Mouse (Mus musculus) hindbrain, embryonic 12.5 days (tissue): Measurements from ENCODE around the gene Bank1. TPM values are rescaled to one million over a fixed set of nuclear protein-coding genes. Genes with fewer than 3 reads are reported as not detected.

Experiments used
- ATAC-seq: fragments of 200-750 bp; cut with Nextera tagmentation; 2 replicates; pipeline ENCODE4 v1.8.0; 2017; ENCODE audit warnings: moderate TSS enrichment; ENCODE audit not compliant: low FRiP score
- H3K27ac ChIP-seq: fragments of 300-500 bp; sonication (generic); 2 replicates; pipeline ENCODE4 v1.5.1; 2016; ENCODE audit warnings: mild to moderate bottlenecking
- H3K27me3 ChIP-seq: fragments of 300-500 bp; sonication (generic); 2 replicates; pipeline ENCODE4 v1.6.1; 2016; ENCODE audit warnings: mild to moderate bottlenecking
- H3K36me3 ChIP-seq: fragments of 300-500 bp; sonication (generic); 2 replicates; pipeline ENCODE4 v1.6.1; 2016; ENCODE audit warnings: mild to moderate bottlenecking
- H3K4me1 ChIP-seq: fragments of 300-500 bp; sonication (generic); 2 replicates; pipeline ENCODE4 v1.6.1; 2016
- H3K4me2 ChIP-seq: fragments of 300-500 bp; sonication (generic); replicated peaks from 2 replicates; pipeline ENCODE4 v1.6.1; 2016; ENCODE audit warnings: mild to moderate bottlenecking
- H3K4me3 ChIP-seq: fragments of 300-500 bp; sonication (generic); 2 replicates; pipeline ENCODE4 v1.5.1; 2016; ENCODE audit warnings: mild to moderate bottlenecking
- H3K9ac ChIP-seq: fragments of 300-500 bp; sonication (generic); 2 replicates; pipeline ENCODE4 v1.6.1; 2016; ENCODE audit warnings: mild to moderate bottlenecking, moderate library complexity
- H3K9me3 ChIP-seq: fragments of 300-500 bp; sonication (generic); replicated peaks from 2 replicates; pipeline ENCODE4 v1.6.1; 2016; ENCODE audit warnings: mild to moderate bottlenecking
- WGBS: fragments of 180-500 bp; shearing (Covaris S2); methylation state at CpG from one replicate; pipeline ENCODE4 v1.1.7; 2016; 5-methylcytosine and 5-hydroxymethylcytosine counted together
- polyA plus RNA-seq: library from polyadenylated mRNA; unstranded; fragments of >200 nt; fragmentation: Nextera tagmentation; extraction: Ambion mirVana; gene quantifications from 2 replicates; pipeline ENCODE4 v1.2.1, GENCODE M21; 2016

Bank1 gene
- polyA plus RNA-seq, 1 experiment from 2014 or later = 0.49 TPM

DNA sequence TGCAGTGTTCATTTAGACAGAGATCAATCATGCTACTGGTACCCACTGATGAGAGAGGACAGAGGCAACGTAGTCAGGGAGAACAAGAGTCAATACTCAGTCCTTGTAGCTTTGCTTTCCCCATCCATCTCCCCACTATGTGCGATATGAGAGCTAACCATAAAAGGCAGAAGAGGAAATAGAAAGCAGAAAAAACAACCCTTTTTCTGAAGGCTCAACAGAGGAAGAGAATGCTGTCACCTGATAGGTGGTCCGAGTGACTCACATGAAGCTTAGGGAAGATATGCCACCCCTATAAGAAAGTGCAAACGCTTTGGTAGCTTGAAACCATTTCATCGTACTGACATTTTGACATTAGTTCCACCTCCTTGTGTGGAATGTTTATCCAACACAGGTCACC lies 239.4 kb downstream of the Bank1 start:
- Histone ChIP-seq H3K9me3 (no peaks in the 10 kb centered on the region), H3K36me3 (no peaks in the 10 kb centered on the region), H3K4me2 (no peak overlapping the region), H3K4me1 (no peaks in the 10 kb centered on the region), H3K27ac (no peak overlapping the region), H3K9ac (no peak overlapping the region), H3K27me3 (no peaks in the 10 kb centered on the region), H3K4me3 (no peak overlapping the region)
- ATAC-seq = no peak
- 83% methylated on average over 5 of the region's 5 CpGs for WGBS

- WGBS = 83% methylated on average over 1 of the region's 1 CpGs
- no peak overlapping the region for H3K4me2 ChIP-seq
- no peaks in the 10 kb centered on the region for H3K27me3 ChIP-seq
- H3K9ac ChIP-seq = no peak overlapping the region
- no peak overlapping the region for H3K27ac ChIP-seq
- no peak for ATAC-seq
- no peaks in the 10 kb centered on the region for H3K36me3 ChIP-seq
- H3K9me3 ChIP-seq = no peaks in the 10 kb centered on the region
- no peak overlapping the region for H3K4me3 ChIP-seq
- no peaks in the 10 kb centered on the region for H3K4me1 ChIP-seq
These were observed 240.8 kb downstream of the Bank1 start for GRCm38 (mm10) chr3:136085077-136085476.

- Histone ChIP-seq H3K4me1 (no peaks in the 10 kb centered on the region), H3K4me3 (no peak overlapping the region), H3K27ac (no peak overlapping the region), H3K4me2 (no peak overlapping the region), H3K36me3 (no peaks in the 10 kb centered on the region), H3K9ac (no peak overlapping the region), H3K27me3 (no peaks in the 10 kb centered on the region), H3K9me3 (no peaks in the 10 kb centered on the region)
- no peak for ATAC-seq
- WGBS = 81% methylated on average over 5 of the region's 5 CpGs
These were observed 241.8 kb downstream of the Bank1 start for GRCm38 (mm10) chr3:136084066-136084465.

DNA sequence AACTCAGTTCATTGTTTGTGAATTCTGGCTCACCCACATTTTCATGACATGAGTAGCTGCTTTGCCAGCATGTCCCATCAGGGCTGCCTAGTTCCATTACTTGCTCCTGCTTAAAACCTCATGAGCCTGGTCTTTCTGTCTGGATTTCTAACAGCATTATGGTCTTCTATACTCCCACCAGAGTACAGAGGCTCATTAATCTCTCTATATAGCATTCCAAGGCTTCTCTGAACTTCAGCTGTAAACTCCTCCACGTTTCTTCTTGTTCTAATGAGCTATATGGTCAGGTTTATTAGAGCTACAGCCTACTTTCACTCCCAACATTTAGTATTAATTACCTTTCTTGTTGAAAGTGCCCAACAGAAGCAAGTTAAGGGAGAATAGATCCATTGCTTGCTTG lies 244.6 kb downstream of the Bank1 start:
- Histone ChIP-seq H3K36me3 (no peaks in the 10 kb centered on the region), H3K4me3 (no peak overlapping the region), H3K27me3 (no peaks in the 10 kb centered on the region), H3K9me3 (no peaks in the 10 kb centered on the region), H3K4me2 (no peak overlapping the region), H3K9ac (no peak overlapping the region), H3K27ac (no peak overlapping the region), H3K4me1 (no peaks in the 10 kb centered on the region)
- 83% methylated on average over 1 of the region's 1 CpGs for WGBS
- ATAC-seq = no peak

- Histone ChIP-seq H3K27me3 (no peaks in the 10 kb centered on the region), H3K4me3 (no peak overlapping the region), H3K9me3 (no peaks in the 10 kb centered on the region), H3K9ac (no peak overlapping the region), H3K4me1 (no peaks in the 10 kb centered on the region), H3K4me2 (no peak overlapping the region), H3K27ac (no peak overlapping the region), H3K36me3 (no peaks in the 10 kb centered on the region)
- ATAC-seq = no peak
- WGBS = 83% methylated on average over 2 of the region's 2 CpGs
These were observed 247.3 kb downstream of the Bank1 start for GRCm38 (mm10) chr3:136078535-136078934.

DNA sequence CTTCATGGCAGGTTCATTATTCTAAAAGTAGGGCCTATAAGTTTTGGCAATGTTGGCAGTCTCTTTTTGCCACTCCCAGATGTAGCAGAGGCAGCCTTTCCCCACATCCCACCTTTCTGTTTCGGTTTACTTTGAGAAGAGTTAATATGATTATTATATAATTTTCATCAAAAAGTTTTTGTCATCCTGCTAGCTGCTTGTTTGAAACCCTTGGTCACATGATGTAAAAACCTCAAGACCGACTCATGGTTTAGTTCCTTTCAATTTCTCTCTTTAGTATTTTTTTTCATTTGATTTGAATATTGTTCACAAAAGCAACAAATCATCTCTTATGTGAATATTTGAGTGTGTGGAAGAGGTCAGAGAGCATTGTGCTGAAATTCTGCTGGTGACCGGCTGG lies 255.5 kb downstream of the Bank1 start:
- WGBS = 93% methylated on average over 3 of the region's 3 CpGs
- Histone ChIP-seq H3K9ac (no peak overlapping the region), H3K36me3 (no peaks in the 10 kb centered on the region), H3K4me2 (no peak overlapping the region), H3K4me1 (no peaks in the 10 kb centered on the region), H3K27ac (no peak overlapping the region), H3K27me3 (no peaks in the 10 kb centered on the region), H3K9me3 (no peaks in the 10 kb centered on the region), H3K4me3 (no peak overlapping the region)
- no peak for ATAC-seq

GRCm38 (mm10) chr3:136061907-136062306 lies 264.0 kb downstream of the Bank1 start:
- Histone ChIP-seq H3K4me3 (no peak overlapping the region), H3K4me2 (no peak overlapping the region), H3K9me3 (no peaks in the 10 kb centered on the region), H3K4me1 (no peaks in the 10 kb centered on the region), H3K27ac (no peak overlapping the region), H3K36me3 (no peaks in the 10 kb centered on the region), H3K9ac (no peak overlapping the region), H3K27me3 (no peaks in the 10 kb centered on the region)
- ATAC-seq = no peak
- 87% methylated on average over 2 of the region's 2 CpGs for WGBS

GRCm38 (mm10) chr3:136050635-136051034 lies 275.2 kb downstream of the Bank1 start:
- Histone ChIP-seq H3K27me3 (no peaks in the 10 kb centered on the region), H3K27ac (no peak overlapping the region), H3K4me2 (no peak overlapping the region), H3K9me3 (no peaks in the 10 kb centered on the region), H3K36me3 (no peaks in the 10 kb centered on the region), H3K9ac (no peak overlapping the region), H3K4me1 (no peaks in the 10 kb centered on the region), H3K4me3 (no peak overlapping the region)
- ATAC-seq = no peak
- WGBS = 90% methylated on average over 3 of the region's 3 CpGs

DNA sequence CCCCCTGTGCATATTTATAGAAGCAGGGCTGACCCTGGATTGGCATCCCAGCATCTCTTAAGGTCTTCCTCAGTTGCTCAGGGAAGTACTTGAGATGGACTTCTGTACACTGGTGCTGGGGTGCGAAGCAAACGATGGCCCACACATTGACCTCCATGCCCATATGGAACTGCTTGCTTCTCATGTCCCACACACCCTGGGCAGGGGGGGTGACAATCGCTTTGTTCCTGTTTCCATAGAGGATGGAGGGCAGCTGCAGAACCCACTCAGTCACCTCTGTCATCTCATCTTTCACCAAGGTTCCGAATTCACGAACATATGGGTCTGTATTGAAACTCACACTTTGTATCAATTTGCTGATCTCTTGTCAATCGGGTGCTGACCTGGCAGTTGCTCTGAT lies 275.7 kb downstream of the Bank1 start:
- Histone ChIP-seq H3K4me2 (no peak overlapping the region), H3K9me3 (no peaks in the 10 kb centered on the region), H3K27me3 (no peaks in the 10 kb centered on the region), H3K9ac (no peak overlapping the region), H3K4me3 (no peak overlapping the region), H3K27ac (no peak overlapping the region), H3K4me1 (no peaks in the 10 kb centered on the region), H3K36me3 (no peaks in the 10 kb centered on the region)
- 89% methylated on average over 6 of the region's 6 CpGs for WGBS
- no peak for ATAC-seq

DNA sequence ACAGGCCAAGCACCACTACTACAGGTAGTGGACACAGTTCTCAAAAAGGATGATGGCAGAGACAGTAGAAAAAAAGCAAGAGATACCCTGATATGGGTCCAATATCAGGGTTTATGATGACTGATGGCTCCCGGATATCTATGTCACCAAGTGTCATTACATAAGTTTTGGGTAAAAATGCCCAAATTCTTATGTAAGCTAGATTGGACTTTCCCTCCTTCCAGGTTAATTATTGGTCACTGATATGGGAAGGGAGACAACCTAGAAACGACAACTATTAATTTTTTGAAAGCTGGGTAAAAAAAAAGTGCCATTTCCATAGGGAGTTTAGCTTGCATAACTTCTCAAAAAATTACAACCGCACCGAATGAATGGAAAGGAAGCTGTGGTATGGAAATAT lies 277.8 kb downstream of the Bank1 start:
- 95% methylated on average over 4 of the region's 4 CpGs for WGBS
- Histone ChIP-seq H3K4me1 (no peaks in the 10 kb centered on the region), H3K27ac (no peak overlapping the region), H3K9ac (no peak overlapping the region), H3K9me3 (peaks cover 4% of the 10 kb centered on the region; the same call in 1 of the 2 replicates), H3K4me2 (no peak overlapping the region), H3K27me3 (no peaks in the 10 kb centered on the region), H3K36me3 (no peaks in the 10 kb centered on the region), H3K4me3 (no peak overlapping the region)
- ATAC-seq = no peak

GRCm38 (mm10) chr3:136045381-136045780 lies 280.5 kb downstream of the Bank1 start:
- Histone ChIP-seq H3K9me3 (peaks cover 4% of the 10 kb centered on the region; the same call in 1 of the 2 replicates), H3K27me3 (no peaks in the 10 kb centered on the region), H3K27ac (no peak overlapping the region), H3K4me3 (no peak overlapping the region), H3K4me1 (no peaks in the 10 kb centered on the region), H3K4me2 (no peak overlapping the region), H3K36me3 (no peaks in the 10 kb centered on the region), H3K9ac (no peak overlapping the region)
- 90% methylated on average over 2 of the region's 2 CpGs for WGBS
- ATAC-seq = no peak

DNA sequence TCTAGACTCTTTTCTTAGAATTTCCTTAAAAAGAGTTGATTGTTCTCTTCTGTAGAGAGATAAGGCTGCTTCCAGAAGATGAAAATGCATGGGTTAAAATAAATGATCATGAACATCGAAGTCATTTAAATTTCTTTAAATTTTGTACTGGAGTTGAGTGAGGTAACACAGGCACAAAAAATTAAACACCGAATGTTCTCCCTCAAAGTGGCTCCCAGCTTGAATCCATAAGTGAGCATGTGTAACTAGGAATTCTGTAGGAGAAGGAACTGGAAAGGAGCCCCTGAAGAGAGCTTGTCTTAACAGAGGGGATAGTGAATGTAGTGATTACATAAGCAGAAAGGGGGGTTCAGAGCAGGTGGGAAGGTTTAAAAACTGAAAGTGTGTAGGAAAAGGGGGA lies 285.8 kb downstream of the Bank1 start:
- Histone ChIP-seq H3K27me3 (no peaks in the 10 kb centered on the region), H3K4me3 (no peak overlapping the region), H3K36me3 (no peaks in the 10 kb centered on the region), H3K4me1 (no peaks in the 10 kb centered on the region), H3K9ac (no peak overlapping the region), H3K27ac (no peak overlapping the region), H3K4me2 (no peak overlapping the region), H3K9me3 (peaks cover 4% of the 10 kb centered on the region; the same call in 1 of the 2 replicates)
- 92% methylated on average over 2 of the region's 2 CpGs for WGBS
- ATAC-seq = no peak

- no peak for ATAC-seq
- WGBS = 92% methylated on average over 6 of the region's 6 CpGs
- H3K9me3 ChIP-seq = peaks cover 4% of the 10 kb centered on the region; the same call in 1 of the 2 replicates
- no peak overlapping the region for H3K4me2 ChIP-seq
- no peaks in the 10 kb centered on the region for H3K4me1 ChIP-seq
- H3K27ac ChIP-seq = no peak overlapping the region
- no peak overlapping the region for H3K9ac ChIP-seq
- no peak overlapping the region for H3K4me3 ChIP-seq
- H3K36me3 ChIP-seq = no peaks in the 10 kb centered on the region
- H3K27me3 ChIP-seq = no peaks in the 10 kb centered on the region
These were observed 286.4 kb downstream of the Bank1 start for GRCm38 (mm10) chr3:136039446-136039845.

GRCm38 (mm10) chr3:136037254-136037653 lies 288.6 kb downstream of the Bank1 start:
- no peak for ATAC-seq

More at GRCm38 (mm10) chr3:136037254-136037653, 288.6 kb downstream of the Bank1 start:
- no peaks in the 10 kb centered on the region for H3K27me3 ChIP-seq
- no peak overlapping the region for H3K27ac ChIP-seq
- no peaks in the 10 kb centered on the region for H3K36me3 ChIP-seq
- H3K4me1 ChIP-seq = no peaks in the 10 kb centered on the region
- H3K4me3 ChIP-seq = no peak overlapping the region
- 49% methylated on average over 3 of the region's 3 CpGs for WGBS
- H3K9me3 ChIP-seq = no peaks in the 10 kb centered on the region
- no peak overlapping the region for H3K4me2 ChIP-seq
- no peak overlapping the region for H3K9ac ChIP-seq
